20 mouse cellular contexts compared by ENCODE assay signal in the genomic region with DNA sequence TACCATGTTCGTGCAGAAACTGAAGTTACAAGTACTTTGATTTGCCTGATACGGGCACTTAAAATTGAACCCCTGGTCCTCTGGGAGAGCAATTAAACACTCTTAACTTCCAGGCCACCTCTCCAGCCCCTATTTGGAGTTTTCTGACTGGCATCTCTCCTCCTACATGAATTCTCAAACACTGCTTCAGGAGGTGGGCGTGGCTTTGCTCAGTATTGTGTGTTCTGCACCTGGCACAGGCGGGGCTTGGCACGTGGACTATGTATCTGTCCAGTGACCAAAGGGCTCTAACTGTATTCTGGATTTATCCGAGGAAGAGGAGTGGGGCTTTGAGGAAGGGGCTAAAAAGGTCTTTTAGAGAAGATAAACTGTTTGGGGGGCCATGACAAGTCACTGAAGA.
DNase-seq lines count a peak whose midpoint lies in the region; ATAC-seq and TF ChIP-seq lines count a peak whose summit lies in the region.
"Had no signal": no experiment of that assay in that cellular context is flagged by ENCODE, and none has a peak within 500 bp of the region (broad histone marks: within the 10 kb centered on the region; RNA-seq: fewer than 3 reads in every experiment).

No protein-coding gene starts in this region.

- intact Hi-C loops in gastrocnemius, postnatal 14 days (cut with DNase I; ENCODE audit: low total_unique reads), result no loop called here

- no peak overlapping the region for H3K9ac ChIP-seq in midbrain, postnatal 0 days (replicated peaks; ENCODE audit: low read length, poor library complexity, severe bottlenecking)
- H3K9ac ChIP-seq: embryonic facial prominence, embryonic 12.5 days; heart, embryonic 15.5 days; liver, embryonic 13.5 days; neural tube, embryonic 13.5 days had no signal

- no peaks in the 10 kb centered on the region for H3K9me3 ChIP-seq in midbrain, postnatal 0 days (ENCODE audit: low read length)
- H3K9me3 ChIP-seq: embryonic facial prominence, embryonic 12.5 days; heart, embryonic 15.5 days; liver, embryonic 13.5 days; megakaryocyte, embryonic 14.5 days; neural tube, embryonic 13.5 days had no signal

- no peak for TF ChIP-seq CTCF in midbrain, postnatal 0 days (IDR thresholded peaks at IDR 0.05)

- no peaks in the 10 kb centered on the region for H3K27me3 ChIP-seq in midbrain, postnatal 0 days (ENCODE audit: insufficient read depth, low read length)
- H3K27me3 ChIP-seq: CH12.LX; heart, embryonic 15.5 days; liver, embryonic 13.5 days; neural tube, embryonic 13.5 days had no signal

- 80% methylated on average over 6 of the region's 6 CpGs for WGBS in midbrain, postnatal 0 days

- DNase-seq in adrenal gland, adult 2 months, result peak; percentile 11
- no peak for DNase-seq in adrenal gland, adult 18-20 months (ENCODE audit: low spot score in 2 of 2)
- DNase-seq in kidney, adult 9 months, result peak; percentile 82
- peak; percentile 70 to 76 for DNase-seq in lung, adult 18-20 months
- DNase-seq in lung, postnatal 36 days, result peak; percentile 80
- DNase-seq in layer of hippocampus, adult 18-20 months (ENCODE audit: low spot score in 2 of 2), result no peak
- DNase-seq in gastrocnemius, postnatal 14 days, result no peak
- no peak for DNase-seq in midbrain, postnatal 0 days (ENCODE audit: low spot score)
- DNase-seq: cerebellum, adult 11-12 months; cerebellum, postnatal 36 days; layer of hippocampus, postnatal 36 days; left cerebral cortex, postnatal 4 days; liver, embryonic 13.5 days; spleen, adult 18-20 months had no signal

- H3K27ac ChIP-seq in midbrain, postnatal 0 days (ENCODE audit: low read depth, low read length), result no peak overlapping the region
- H3K27ac ChIP-seq: embryonic facial prominence, embryonic 12.5 days; heart, embryonic 15.5 days; liver, embryonic 13.5 days; neural tube, embryonic 13.5 days had no signal

- H3K4me2 ChIP-seq in midbrain, postnatal 0 days (ENCODE audit: low read depth, low read length, poor library complexity, severe bottlenecking), result no peak overlapping the region
- H3K4me2 ChIP-seq: embryonic facial prominence, embryonic 12.5 days; heart, embryonic 15.5 days; liver, embryonic 13.5 days; neural tube, embryonic 13.5 days had no signal

- ATAC-seq in midbrain, postnatal 0 days (ENCODE audit: low FRiP score), result no peak
- ATAC-seq: inflammation-experienced regulatory T-cells, adult 6 months had no signal

- H3K36me3 ChIP-seq in midbrain, postnatal 0 days (ENCODE audit: insufficient read depth, low read length), result no peaks in the 10 kb centered on the region
- H3K36me3 ChIP-seq: embryonic facial prominence, embryonic 12.5 days; heart, embryonic 15.5 days; liver, embryonic 13.5 days; neural tube, embryonic 13.5 days had no signal

- no peaks in the 10 kb centered on the region for H3K4me1 ChIP-seq in midbrain, postnatal 0 days (ENCODE audit: insufficient read depth, low read length)
- H3K4me1 ChIP-seq: embryonic facial prominence, embryonic 12.5 days had no signal

- H3K4me3 ChIP-seq in midbrain, postnatal 0 days (ENCODE audit: low read depth, low read length), result no peak overlapping the region
- H3K4me3 ChIP-seq: embryonic facial prominence, embryonic 12.5 days; heart, embryonic 15.5 days; liver, embryonic 13.5 days; megakaryocyte, embryonic 14.5 days; neural tube, embryonic 13.5 days had no signal

Comparison
In these comparisons a context has a peak if more than half of its experiments do, and no peak if none do; other contexts are left out.
1. DNase-seq: peak in adrenal gland, adult 2 months (single experiment), kidney, adult 9 months (single experiment), lung, adult 18-20 months (2 of 2) and lung, postnatal 36 days (single experiment); none in adrenal gland, adult 18-20 months (0 of 2), layer of hippocampus, adult 18-20 months (0 of 2), gastrocnemius, postnatal 14 days (single experiment) and midbrain, postnatal 0 days (single experiment).